Mouse (Mus musculus) limb, embryonic 11.5 days (tissue): ENCODE measurements around the gene Rtn4rl1. TPM values are rescaled to one million over a fixed set of nuclear protein-coding genes. Genes with fewer than 3 reads are reported as not detected.

ENCODE experiments used
- ATAC-seq: fragments of 200-750 bp; cut with Nextera tagmentation; 2 replicates; pipeline ENCODE4 v1.8.0; 2017; ENCODE audit warnings: low read depth; ENCODE audit not compliant: insufficient number of reproducible peaks, low FRiP score, low TSS enrichment
- DNase-seq: peaks from one replicate; pipeline ENCODE4 v3.0.0-alpha.2; 2015; ENCODE audit warnings: low spot score
- H3K27ac ChIP-seq: fragments of 300-500 bp; sonication (generic); replicated peaks from 2 replicates; pipeline ENCODE4 v1.5.1; 2014; ENCODE audit warnings: low read depth, mild to moderate bottlenecking, low read length
- H3K27me3 ChIP-seq: fragments of 300-500 bp; sonication (generic); 2 replicates; pipeline ENCODE4 v1.6.1; 2014; ENCODE audit warnings: mild to moderate bottlenecking, low read length, mixed read lengths; ENCODE audit not compliant: control insufficient read depth, insufficient read depth
- H3K36me3 ChIP-seq: fragments of 300-500 bp; sonication (generic); 2 replicates; pipeline ENCODE4 v1.6.1; 2014; ENCODE audit warnings: mild to moderate bottlenecking, low read length, moderate library complexity, mixed read lengths; ENCODE audit not compliant: control insufficient read depth, insufficient read depth
- H3K4me1 ChIP-seq: fragments of 300-500 bp; sonication (generic); 2 replicates; pipeline ENCODE4 v1.6.1; 2014; ENCODE audit warnings: low read length, mixed read lengths; ENCODE audit not compliant: control insufficient read depth, insufficient read depth
- H3K4me2 ChIP-seq: fragments of 300-500 bp; sonication (generic); 2 replicates; pipeline ENCODE4 v1.6.1; 2014; ENCODE audit warnings: low read depth, mild to moderate bottlenecking, moderate library complexity; ENCODE audit not compliant: severe bottlenecking
- H3K4me3 ChIP-seq: fragments of 300-500 bp; sonication (generic); 2 replicates; pipeline ENCODE4 v1.5.1; 2014; ENCODE audit warnings: low read depth, low read length
- H3K9ac ChIP-seq: fragments of 300-500 bp; sonication (generic); 2 replicates; pipeline ENCODE4 v1.6.1; 2014; ENCODE audit warnings: mild to moderate bottlenecking, low read length
- H3K9me3 ChIP-seq: fragments of 300-500 bp; sonication (generic); 2 replicates; pipeline ENCODE4 v1.6.1; 2016; ENCODE audit warnings: low read length; ENCODE audit not compliant: control insufficient read depth
- WGBS: fragments of 180-500 bp; shearing (Covaris S2); extraction: QIAGEN DNeasy Blood & Tissue Kit; methylation state at CpG from one replicate; pipeline ENCODE4 v1.1.7; 2014; 5-methylcytosine and 5-hydroxymethylcytosine counted together
- polyA plus RNA-seq: library from polyadenylated mRNA; unstranded; fragments of >200 nt; fragmentation: Nextera tagmentation; extraction: Ambion mirVana; gene quantifications from 2 replicates; pipeline ENCODE4 v1.2.1, GENCODE M21; 2014

Gene Rtn4rl1
- polyA plus RNA-seq, 1 experiment from 2014 or later = 0.75 TPM

GRCm38 (mm10) chr11:75220115-75220514, 26.5 kb downstream of the Rtn4rl1 start:
- Histone ChIP-seq H3K4me1 (no peaks in the 10 kb centered on the region), H3K4me3 (no peak overlapping the region), H3K9me3 (no peaks in the 10 kb centered on the region), H3K27me3 (no peaks in the 10 kb centered on the region), H3K4me2 (no peak overlapping the region), H3K9ac (no peak overlapping the region), H3K36me3 (no peaks in the 10 kb centered on the region), H3K27ac (no peak overlapping the region)
- WGBS = 65% methylated on average over 9 of the region's 9 CpGs
- no peak for DNase-seq
- no peak for ATAC-seq

GRCm38 (mm10) chr11:75220517-75221145, 27.0 kb downstream of the Rtn4rl1 start:
- H3K27ac ChIP-seq = no peak overlapping the region
- no peaks in the 10 kb centered on the region for H3K27me3 ChIP-seq
- no peak overlapping the region for H3K4me2 ChIP-seq
- no peak overlapping the region for H3K9ac ChIP-seq
- no peak for ATAC-seq
- no peaks in the 10 kb centered on the region for H3K36me3 ChIP-seq
- no peaks in the 10 kb centered on the region for H3K4me1 ChIP-seq
- no peak overlapping the region for H3K4me3 ChIP-seq
- 70% methylated on average over 5 of the region's 6 CpGs for WGBS
- DNase-seq = no peak
- H3K9me3 ChIP-seq = no peaks in the 10 kb centered on the region

DNA sequence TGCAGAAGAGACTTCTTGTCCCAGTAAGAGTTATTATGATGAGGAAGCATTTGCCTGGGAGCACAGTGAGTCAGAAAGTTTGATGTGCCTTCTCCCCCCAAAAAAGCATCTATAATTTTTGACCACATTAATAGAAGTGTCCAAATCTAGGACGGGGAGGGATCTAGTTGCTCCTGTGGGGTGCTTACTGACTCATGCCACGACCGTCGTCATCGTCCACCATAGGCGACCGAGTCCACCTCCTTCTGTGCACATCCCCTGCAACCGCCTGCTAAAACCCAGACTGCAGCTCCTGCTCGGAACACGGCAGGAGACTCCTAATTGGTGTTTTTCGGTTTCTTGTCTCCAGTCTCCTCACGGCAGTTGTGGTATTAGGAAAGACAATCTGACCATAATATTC, 30.5 kb downstream of the Rtn4rl1 start:
- H3K9ac ChIP-seq = no peak overlapping the region
- WGBS = 68% methylated on average over 12 of the region's 12 CpGs
- no peaks in the 10 kb centered on the region for H3K9me3 ChIP-seq
- no peaks in the 10 kb centered on the region for H3K4me1 ChIP-seq
- DNase-seq = no peak
- ATAC-seq = no peak
- H3K36me3 ChIP-seq = no peaks in the 10 kb centered on the region
- no peaks in the 10 kb centered on the region for H3K27me3 ChIP-seq
- H3K4me3 ChIP-seq = no peak overlapping the region
- H3K27ac ChIP-seq = no peak overlapping the region
- H3K4me2 ChIP-seq = no peak overlapping the region

- H3K27me3 ChIP-seq = no peaks in the 10 kb centered on the region
- H3K9me3 ChIP-seq = no peaks in the 10 kb centered on the region
- H3K4me1 ChIP-seq = no peaks in the 10 kb centered on the region
- no peaks in the 10 kb centered on the region for H3K36me3 ChIP-seq
- H3K4me2 ChIP-seq = no peak overlapping the region
- no peak overlapping the region for H3K9ac ChIP-seq
- H3K4me3 ChIP-seq = no peak overlapping the region
- WGBS = 83% methylated on average over 4 of the region's 4 CpGs
- no peak for ATAC-seq
- H3K27ac ChIP-seq = no peak overlapping the region
- no peak for DNase-seq
Measured at GRCm38 (mm10) chr11:75224835-75225234, 31.3 kb downstream of the Rtn4rl1 start.

- H3K9ac ChIP-seq = no peak overlapping the region
- H3K4me1 ChIP-seq = no peaks in the 10 kb centered on the region; the same call in 1 of the 2 replicates
- no peaks in the 10 kb centered on the region for H3K36me3 ChIP-seq
- H3K27ac ChIP-seq = no peak overlapping the region
- DNase-seq = no peak
- no peaks in the 10 kb centered on the region for H3K27me3 ChIP-seq
- no peak overlapping the region for H3K4me3 ChIP-seq
- no peaks in the 10 kb centered on the region for H3K9me3 ChIP-seq
- no peak for ATAC-seq
- H3K4me2 ChIP-seq = no peak overlapping the region
- 49% methylated on average over 3 of the region's 3 CpGs for WGBS
Measured at GRCm38 (mm10) chr11:75227632-75228031, 34.0 kb downstream of the Rtn4rl1 start.

DNA sequence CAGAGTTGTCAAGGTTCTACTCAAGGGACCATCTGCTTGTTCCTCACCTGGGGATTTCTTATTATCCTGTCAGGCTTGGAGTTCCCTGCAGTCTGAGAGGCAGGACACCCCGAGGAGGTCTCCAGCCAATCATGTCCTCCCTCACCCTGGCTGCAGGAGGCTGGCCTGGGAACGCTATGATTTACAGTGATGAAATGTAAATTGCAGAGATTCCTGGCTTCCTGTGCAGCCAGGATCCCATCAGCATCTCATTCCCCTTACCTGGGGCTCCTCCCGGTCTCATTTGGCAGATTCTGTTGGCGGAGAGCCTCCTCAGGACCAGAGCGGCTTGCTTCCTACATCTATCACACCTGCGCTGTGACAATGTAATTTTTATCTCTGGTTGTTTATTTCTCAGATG, 35.7 kb downstream of the Rtn4rl1 start:
- Histone ChIP-seq H3K4me1 (no peaks in the 10 kb centered on the region; the same call in 1 of the 2 replicates), H3K27ac (no peak overlapping the region), H3K9me3 (no peaks in the 10 kb centered on the region), H3K9ac (no peak overlapping the region), H3K4me3 (no peak overlapping the region), H3K27me3 (no peaks in the 10 kb centered on the region), H3K4me2 (no peak overlapping the region), H3K36me3 (no peaks in the 10 kb centered on the region)
- DNase-seq = no peak
- 76% methylated on average over 6 of the region's 6 CpGs for WGBS
- ATAC-seq = no peak

- Histone ChIP-seq H3K4me1 (no peaks in the 10 kb centered on the region; the same call in 1 of the 2 replicates), H3K36me3 (no peaks in the 10 kb centered on the region), H3K9me3 (no peaks in the 10 kb centered on the region), H3K27ac (no peak overlapping the region), H3K4me2 (no peak overlapping the region), H3K9ac (no peak overlapping the region), H3K27me3 (no peaks in the 10 kb centered on the region), H3K4me3 (no peak overlapping the region)
- ATAC-seq (no peak), DNase-seq (no peak)
- 97% methylated on average over 6 of the region's 6 CpGs for WGBS
Measured at GRCm38 (mm10) chr11:75230272-75230760, 36.7 kb downstream of the Rtn4rl1 start.

DNA sequence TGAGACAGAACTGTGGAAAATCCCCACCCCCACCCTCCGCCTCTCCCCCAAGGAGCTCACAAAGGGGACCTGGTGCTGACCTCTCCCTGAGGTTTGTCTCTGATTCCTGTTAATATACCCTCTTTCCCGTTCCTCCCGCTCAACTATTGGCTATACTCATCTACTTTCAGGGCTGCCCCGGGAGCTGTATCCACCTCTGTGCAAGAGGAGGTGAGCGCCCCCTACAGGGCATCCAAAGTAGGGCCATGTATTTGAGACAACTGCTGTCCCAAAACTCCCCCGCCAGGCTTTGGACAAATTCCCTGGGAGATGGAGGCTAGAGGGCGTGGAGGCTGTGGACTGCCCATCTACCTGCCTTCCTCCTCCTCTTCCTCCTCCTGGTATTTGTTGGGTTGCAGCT, 38.2 kb downstream of the Rtn4rl1 start:
- H3K9me3 ChIP-seq = no peaks in the 10 kb centered on the region
- peak; percentile 85 for DNase-seq
- no peak for ATAC-seq
- no peaks in the 10 kb centered on the region for H3K36me3 ChIP-seq
- WGBS = 12% methylated on average over 7 of the region's 7 CpGs
- H3K27me3 ChIP-seq = no peaks in the 10 kb centered on the region
- 0 out of 2 replicates have a peak overlapping the region, but pooled peaks have one; percentile 0 for H3K9ac ChIP-seq
- H3K4me2 ChIP-seq = no peak overlapping the region
- H3K27ac ChIP-seq = no peak overlapping the region
- no peaks in the 10 kb centered on the region; the same call in 1 of the 2 replicates for H3K4me1 ChIP-seq
- no peak overlapping the region for H3K4me3 ChIP-seq

GRCm38 (mm10) chr11:75232434-75232833, 38.9 kb downstream of the Rtn4rl1 start:
- Histone ChIP-seq H3K4me3 (no peak overlapping the region), H3K27ac (no peak overlapping the region), H3K4me2 (no peak overlapping the region), H3K27me3 (no peaks in the 10 kb centered on the region), H3K9ac (no peak overlapping the region), H3K36me3 (no peaks in the 10 kb centered on the region), H3K4me1 (no peaks in the 10 kb centered on the region; the same call in 1 of the 2 replicates), H3K9me3 (no peaks in the 10 kb centered on the region)
- DNase-seq (no peak), ATAC-seq (no peak)
- WGBS = 71% methylated on average over 4 of the region's 4 CpGs
